Mouse (Mus musculus) kidney, adult 2 months (tissue): ENCODE results near the gene Gm10322.

Experiments used
- CTCF ChIP-seq: fragments of 200-500 bp; conservative IDR thresholded peaks from 2 replicates; pipeline ENCODE4 v1.5.1; 2011; ENCODE audit warnings: low read depth, mild to moderate bottlenecking, control low read depth, low read length, moderate library complexity, mixed read lengths; ENCODE audit not compliant: insufficient read depth, insufficient read length
- POLR2A ChIP-seq: fragments of 200-500 bp; IDR thresholded peaks from one replicate; pipeline ENCODE4 v1.6.1; 2011; ENCODE audit warnings: low read depth, low read length, control low read depth

GRCm38 (mm10) chr10:59645153-59645552 lies 29.3 kb downstream of the Gm10322 start:
- TF ChIP-seq CTCF (no peak), POLR2A (no peak)
